Mouse (Mus musculus) spleen, adult 2 months (tissue): ENCODE results near the gene Gm21292. TPM values are rescaled to one million over a fixed set of nuclear protein-coding genes. Genes with fewer than 3 reads are reported as not detected.
"Not testable (repeated sequence)": the region's sequence is repeated elsewhere in the genome, so short reads cannot be mapped to it uniquely, and the experiment has no call there.

Experiments
- DNase-seq, 2 experiments: peaks; one replicate each; pipeline versions ENCODE4 v3.0.0 to v3.0.0-alpha.2; 2012 to 2021; ENCODE audit warnings: low spot score in 2 of 2, low read depth in 1 of 2
- H3K27ac ChIP-seq: fragments of 200-500 bp; 2 replicates; pipeline ENCODE4 v1.5.1; 2012; ENCODE audit warnings: low read length, inconsistent platforms; ENCODE audit not compliant: insufficient read depth
- H3K27me3 ChIP-seq: fragments of 200-500 bp; 2 replicates; pipeline ENCODE4 v1.6.1; 2012; ENCODE audit warnings: mild to moderate bottlenecking, moderate library complexity, low read length, inconsistent platforms; ENCODE audit not compliant: control insufficient read depth, insufficient read depth
- H3K36me3 ChIP-seq: fragments of 200-500 bp; 2 replicates; pipeline ENCODE4 v1.6.1; 2012; ENCODE audit warnings: mild to moderate bottlenecking, low read length, inconsistent platforms; ENCODE audit not compliant: control insufficient read depth, insufficient read depth
- H3K4me1 ChIP-seq: fragments of 200-500 bp; 2 replicates; pipeline ENCODE4 v1.6.1; 2011; ENCODE audit warnings: inconsistent platforms; ENCODE audit not compliant: control insufficient read depth, insufficient read depth, insufficient read length
- H3K4me3 ChIP-seq: fragments of 200-500 bp; 2 replicates; pipeline ENCODE4 v1.5.1; 2011; ENCODE audit warnings: mild to moderate bottlenecking, inconsistent platforms; ENCODE audit not compliant: insufficient read depth, insufficient read length; ENCODE audit errors: extremely low read depth
- WGBS: fragments of 180-500 bp; shearing (Covaris S2); methylation state at CpG from one replicate; pipeline ENCODE4 v1.1.7; 2018; 5-methylcytosine and 5-hydroxymethylcytosine counted together
- polyA plus RNA-seq: library from polyadenylated mRNA; depleted of rRNA; stranded (reverse); fragments of >200 nt; gene quantifications from 2 replicates; pipeline ENCODE4 v1.2.3, GENCODE M21; 2012; rRNA removed

Gm21292 gene
- polyA plus RNA-seq: not detected in 2 replicates

GRCm38 (mm10) chrY:9133824-9134223 is at the start of gene Gm21292:
Gene Gm21292 (minus strand): TSS chrY:9133924.
- H3K4me1 ChIP-seq, H3K27ac ChIP-seq, DNase-seq, H3K27me3 ChIP-seq, H3K4me3 ChIP-seq, H3K36me3 ChIP-seq: not testable (repeated sequence)
- WGBS: 30% methylated on average over 2 of the region's 2 CpGs

Other genes starting within 250 kb of the Gm21292 start
- not detected in 2 replicates for gene Gm21721, start 68.3 kb upstream of the Gm21292 start, polyA plus RNA-seq
- not detected in 2 replicates for gene Gm21812, start 213.3 kb upstream of the Gm21292 start, polyA plus RNA-seq